Mouse (Mus musculus) CD4-positive, CD25-positive, alpha-beta regulatory T cell, adult 9 weeks (primary cell): ENCODE measurements around the gene Gm5751. TPM values are rescaled to one million over a fixed set of nuclear protein-coding genes. Genes with fewer than 3 reads are reported as not detected.

Experiments
- polyA plus RNA-seq: library from polyadenylated mRNA; unstranded; fragments of 100-300 nt; shearing (Covaris generic); gene quantifications from one replicate; pipeline ENCODE4 v1.2.1, GENCODE M21; 2017

The Gm5751 gene
- polyA plus RNA-seq: not detected

GRCm38 (mm10) chrX:8873953-8874352, at the start of gene Gm5751:
Gene Gm5751 (plus strand): TSS chrX:8874253.

GRCm38 (mm10) chrX:8843694-8844093, 30.4 kb upstream of the Gm5751 start, which contains the start of gene Gm6592:
Gene Gm6592 (plus strand): TSS chrX:8843994.

DNA sequence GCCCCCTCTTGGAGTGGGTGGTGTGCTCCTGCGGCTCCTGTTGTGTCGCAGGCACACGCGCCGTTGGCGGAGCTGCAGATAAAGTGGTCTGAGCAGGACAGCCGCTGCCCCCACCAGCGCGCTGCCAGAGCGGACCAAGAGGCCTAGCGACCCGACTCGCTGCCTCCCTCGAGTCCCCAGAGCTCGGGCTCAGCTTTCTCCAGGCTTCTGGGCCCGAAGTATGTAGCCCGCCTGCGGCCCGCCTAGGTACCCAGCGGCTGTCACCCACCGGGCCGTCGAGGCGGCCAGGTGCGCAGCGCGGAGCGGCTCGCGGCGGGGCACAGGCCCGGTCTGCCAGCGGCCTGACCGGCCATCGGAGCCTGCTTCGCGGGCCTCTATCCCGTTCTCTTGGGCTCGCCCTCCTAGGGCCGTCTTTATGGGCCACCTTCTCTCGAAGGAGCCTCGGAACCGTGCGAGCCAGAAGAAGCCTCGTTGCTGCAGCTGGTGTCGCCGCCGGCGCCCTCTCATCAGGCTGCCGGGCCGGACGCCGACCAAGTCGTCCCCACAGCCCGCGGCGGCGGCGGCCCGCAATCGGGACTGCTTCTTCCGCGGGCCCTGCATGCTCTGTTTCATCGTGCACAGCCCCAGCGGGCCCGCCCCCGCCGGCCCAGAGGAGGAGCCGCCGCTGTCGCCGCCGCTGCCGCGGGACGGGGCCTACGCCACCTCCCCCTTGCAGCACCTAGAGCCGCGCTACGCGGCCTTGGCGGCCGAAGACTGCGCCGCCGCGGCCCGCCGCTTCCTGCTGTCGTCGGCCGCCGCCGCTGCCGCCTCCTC, 18.5 kb downstream of the Gm5751 start, which contains the start of gene B630019K06Rik:
TSS of gene B630019K06Rik (plus strand) at position 40 of the 813 bp plus-strand sequence.

Other genes with a start within 250 kb of the Gm5751 start
- not detected for gene Ssxb8, start 183.4 kb upstream of the Gm5751 start, polyA plus RNA-seq
- not detected for gene Ssx9, start 125.8 kb upstream of the Gm5751 start, polyA plus RNA-seq
- gene Ssxb5, start 70.6 kb upstream of the Gm5751 start, polyA plus RNA-seq: not detected
- not detected for gene Gm6592, start 30.3 kb upstream of the Gm5751 start, polyA plus RNA-seq
- 0.10 TPM for gene B630019K06Rik, start 18.1 kb downstream of the Gm5751 start, polyA plus RNA-seq
- not detected for gene Fthl17b, start 88.7 kb downstream of the Gm5751 start, polyA plus RNA-seq
- not detected for gene Fthl17c, start 102.3 kb downstream of the Gm5751 start, polyA plus RNA-seq
- not detected for gene Fthl17d, start 112.5 kb downstream of the Gm5751 start, polyA plus RNA-seq
- gene Fthl17e, start 159.2 kb downstream of the Gm5751 start, polyA plus RNA-seq: not detected
- gene Fthl17f, start 188.8 kb downstream of the Gm5751 start, polyA plus RNA-seq: not detected
- not detected for gene 4930402K13Rik, start 230.3 kb downstream of the Gm5751 start, polyA plus RNA-seq